Mouse (Mus musculus) lung, adult 10 weeks (tissue): ENCODE data around the gene 9230112D13Rik. TPM values are rescaled to one million over a fixed set of nuclear protein-coding genes. Genes with fewer than 3 reads are reported as not detected.

Experiments used
- polyA plus RNA-seq: library from polyadenylated mRNA; stranded (reverse); fragments of 350-450 nt; fragmentation: Illumina TruSeq; extraction: RNeasy Lipid Tissue Mini Kit (QIAGEN cat#74804); gene quantifications from one replicate; pipeline ENCODE4 v1.2.3, GENCODE M21; 2014; ENCODE audit warnings: low read depth, low replicate concordance; ENCODE audit not compliant: insufficient read depth

Gene 9230112D13Rik
- polyA plus RNA-seq: not detected

DNA sequence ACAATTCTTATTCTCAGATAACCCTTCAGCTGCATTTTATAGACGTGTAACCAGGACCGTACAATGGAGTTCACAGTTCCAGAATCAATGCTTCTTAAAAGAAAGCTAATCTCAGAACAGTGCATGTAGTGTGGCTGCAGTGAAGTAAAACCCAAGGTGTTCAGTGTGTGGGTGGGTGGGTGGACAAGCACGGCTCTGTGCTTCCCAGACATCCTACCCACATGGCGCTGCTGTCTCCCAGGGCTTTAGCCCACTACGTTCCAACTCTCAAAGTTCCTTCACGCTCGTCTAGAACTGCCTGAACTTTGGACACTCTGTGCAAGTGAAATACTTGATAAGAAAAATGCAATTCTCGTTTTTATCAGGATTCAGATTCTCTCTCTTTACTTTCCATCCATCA, at the start of gene 9230112D13Rik:
Gene 9230112D13Rik (minus strand): TSS at position 101 of the 400 bp plus-strand sequence.

DNA sequence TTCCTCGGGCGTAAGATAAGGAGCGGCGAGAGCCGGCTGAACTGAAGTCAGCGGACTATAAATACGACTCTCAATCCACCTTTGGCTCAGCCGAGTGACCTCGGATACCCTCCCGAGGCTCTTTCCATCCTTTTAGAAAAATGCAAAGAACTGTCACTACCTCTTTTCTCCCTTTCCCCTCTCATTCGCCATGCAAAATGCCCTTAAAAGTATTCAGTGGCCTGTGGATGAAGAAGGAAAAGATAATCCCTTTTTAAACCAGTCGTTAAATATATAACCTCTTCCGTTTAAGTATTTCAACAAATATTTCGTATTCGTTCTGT, 19.3 kb downstream of the 9230112D13Rik start, which contains the start of gene Bmpr1a:
Gene Bmpr1a (minus strand): TSS at position 17 of the 323 bp plus-strand sequence.

Other genes starting within 250 kb of the 9230112D13Rik start
- 4.3 TPM for gene Shld2, start 212.3 kb downstream of the 9230112D13Rik start, polyA plus RNA-seq
- 71.0 TPM for gene Glud1, start 212.1 kb downstream of the 9230112D13Rik start, polyA plus RNA-seq
- not detected for gene Fam25c, start 167.4 kb downstream of the 9230112D13Rik start, polyA plus RNA-seq
- 24.1 TPM for gene Sncg, start 148.0 kb downstream of the 9230112D13Rik start, polyA plus RNA-seq
- gene Mmrn2, start 147.3 kb downstream of the 9230112D13Rik start, polyA plus RNA-seq: 9.8 TPM
- 17.6 TPM for gene Bmpr1a, start 19.5 kb downstream of the 9230112D13Rik start, polyA plus RNA-seq
- 8.9 TPM for gene Ldb3, start 65.9 kb upstream of the 9230112D13Rik start, polyA plus RNA-seq
- not detected for gene Opn4, start 77.3 kb upstream of the 9230112D13Rik start, polyA plus RNA-seq
- 20.3 TPM for gene Wapl, start 151.1 kb upstream of the 9230112D13Rik start, polyA plus RNA-seq